Mouse (Mus musculus) retina, adult 2 months (tissue): ENCODE measurements around the gene Ppbp.

ENCODE experiments used
- DNase-seq: peaks from one replicate; pipeline ENCODE4 v3.0.0-alpha.2; 2012; ENCODE audit warnings: low read depth, low spot score

Ppbp gene

GRCm38 (mm10) chr5:90768218-90768617 lies at the start of gene Ppbp:
TSS of gene Ppbp (plus strand) at chr5:90768518.
- no peak for DNase-seq

DNA sequence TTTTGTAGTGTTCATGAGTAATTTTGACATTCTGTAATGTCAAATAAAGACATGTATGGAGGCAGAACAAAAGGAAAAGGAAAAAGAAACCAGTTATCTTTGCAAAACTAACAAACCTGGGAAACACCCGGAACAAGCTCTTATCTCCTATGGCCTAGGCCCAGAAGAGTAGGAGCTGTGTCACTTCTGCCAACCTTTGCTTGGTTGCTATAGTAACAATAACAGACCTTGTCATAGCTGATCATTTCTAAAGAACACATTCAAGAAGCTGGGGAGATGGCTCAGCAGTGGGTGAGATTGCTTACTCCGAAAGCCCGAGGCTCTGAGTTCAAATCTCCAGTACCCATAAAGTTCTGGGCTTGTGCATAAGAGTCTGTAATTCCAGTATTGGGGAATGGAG lies 45.7 kb upstream of the Ppbp start:
- no peak for DNase-seq

- no peak for DNase-seq
Observed at GRCm38 (mm10) chr5:90728254-90728653, 40.1 kb upstream of the Ppbp start.

DNA sequence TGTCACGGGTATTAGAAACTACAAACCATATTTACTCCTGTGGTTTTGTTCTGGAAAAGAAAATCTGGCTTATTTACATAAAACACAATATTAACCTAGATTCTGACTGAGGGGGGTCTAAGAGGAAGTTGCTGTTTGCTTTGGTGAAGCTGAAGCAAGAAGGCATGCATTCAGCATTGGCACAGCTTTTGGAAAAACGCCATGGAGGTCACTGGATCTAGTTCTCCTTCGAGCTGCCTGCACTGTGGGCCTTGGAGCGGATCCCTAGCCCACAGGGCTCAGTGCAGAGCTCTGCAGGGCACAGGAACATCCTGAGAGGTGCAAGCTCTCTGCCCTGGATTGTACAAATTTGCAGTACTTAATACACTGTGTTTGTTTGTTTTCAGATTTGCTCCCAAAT lies 36.8 kb upstream of the Ppbp start:
- DNase-seq = no peak

DNA sequence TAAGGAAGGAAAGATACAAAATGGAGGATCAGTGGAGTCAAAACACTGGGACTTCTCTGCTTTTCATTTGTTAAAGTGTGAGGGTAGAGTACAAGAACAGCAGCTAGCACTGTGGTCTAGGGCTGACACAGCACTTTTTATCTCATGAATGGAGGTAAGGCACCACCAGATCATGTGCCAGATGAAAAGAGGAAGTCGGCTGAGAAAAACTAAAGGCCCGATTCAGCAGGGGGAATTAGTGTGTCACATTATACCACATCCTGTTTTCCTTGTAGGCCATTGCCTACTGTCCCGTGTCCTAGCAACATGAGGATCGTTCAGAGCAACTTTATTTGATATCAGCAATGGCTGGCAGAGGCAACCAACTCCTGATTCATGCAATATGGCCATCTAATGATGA lies 26.3 kb upstream of the Ppbp start:
- no peak for DNase-seq

GRCm38 (mm10) chr5:90753934-90754333 lies 14.4 kb upstream of the Ppbp start:
- no peak for DNase-seq

GRCm38 (mm10) chr5:90758020-90758605 lies 10.2 kb upstream of the Ppbp start:
- DNase-seq = no peak

DNA sequence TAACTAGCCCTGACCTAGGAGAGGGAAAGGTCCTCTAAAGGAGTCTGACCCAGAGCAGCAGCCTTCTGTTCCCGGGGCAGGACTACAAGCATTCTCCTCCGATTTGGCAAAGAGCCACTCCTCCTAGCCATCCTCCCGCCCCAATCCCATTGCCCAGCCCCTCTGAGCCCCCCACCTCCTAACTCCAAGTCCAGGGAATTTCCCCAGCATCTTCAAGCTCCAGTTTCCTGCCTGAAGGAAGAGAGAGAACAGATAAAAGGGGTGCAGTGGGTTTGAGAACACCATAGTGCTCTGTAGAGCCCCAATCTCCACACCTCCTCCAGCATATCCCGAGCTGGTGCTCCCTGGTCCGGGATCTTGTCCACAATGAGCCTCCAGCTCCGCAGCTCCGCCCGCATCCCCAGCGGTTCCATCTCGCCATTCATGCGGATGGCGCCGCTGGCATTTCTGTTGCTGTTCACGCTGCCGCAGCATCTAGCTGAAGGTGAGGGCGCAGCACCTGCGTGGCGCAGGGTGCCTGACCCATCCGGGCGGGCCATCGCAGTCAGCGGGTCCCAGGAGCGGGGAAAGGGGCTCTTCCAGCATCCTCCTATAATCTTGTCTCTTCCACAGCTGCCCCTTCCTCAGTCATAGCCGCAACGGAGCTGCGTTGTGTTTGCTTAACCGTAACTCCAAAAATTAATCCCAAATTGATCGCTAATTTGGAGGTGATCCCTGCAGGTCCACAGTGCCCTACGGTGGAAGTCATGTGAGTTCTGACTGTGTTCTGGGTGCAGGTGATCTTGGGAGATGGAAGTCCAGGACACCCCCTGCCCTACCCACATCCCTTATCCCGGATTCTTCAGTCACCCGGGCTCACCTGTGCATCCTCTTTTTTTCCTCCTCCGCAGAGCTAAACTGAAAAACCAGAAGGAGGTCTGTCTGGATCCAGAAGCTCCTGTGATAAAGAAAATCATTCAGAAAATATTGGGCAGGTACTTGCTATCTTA lies 8.9 kb upstream of the Ppbp start, which contains the start of gene Cxcl5:
Gene Cxcl5 (plus strand): TSS at position 284 of the 989 bp plus-strand sequence.
- no peak for DNase-seq

DNA sequence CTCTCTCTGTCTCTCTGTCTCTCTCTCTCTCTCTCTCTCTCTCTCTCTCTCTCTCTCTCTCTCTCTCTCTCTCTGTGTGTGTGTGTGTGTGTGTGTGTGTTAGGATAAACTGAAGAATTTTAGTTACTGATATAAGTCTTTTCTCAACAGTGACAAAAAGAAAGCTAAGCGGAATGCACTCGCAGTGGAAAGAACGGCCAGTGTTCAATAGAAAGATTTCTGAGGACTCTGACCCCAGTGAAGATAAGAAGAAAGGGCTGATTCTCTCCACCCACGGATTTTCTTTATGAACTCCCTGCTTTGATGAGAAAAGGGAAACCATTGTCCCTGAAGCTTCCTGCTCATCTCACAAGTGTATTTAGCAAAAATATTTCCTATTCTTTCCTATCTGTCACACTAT lies 8.0 kb upstream of the Ppbp start:
- no peak for DNase-seq

DNA sequence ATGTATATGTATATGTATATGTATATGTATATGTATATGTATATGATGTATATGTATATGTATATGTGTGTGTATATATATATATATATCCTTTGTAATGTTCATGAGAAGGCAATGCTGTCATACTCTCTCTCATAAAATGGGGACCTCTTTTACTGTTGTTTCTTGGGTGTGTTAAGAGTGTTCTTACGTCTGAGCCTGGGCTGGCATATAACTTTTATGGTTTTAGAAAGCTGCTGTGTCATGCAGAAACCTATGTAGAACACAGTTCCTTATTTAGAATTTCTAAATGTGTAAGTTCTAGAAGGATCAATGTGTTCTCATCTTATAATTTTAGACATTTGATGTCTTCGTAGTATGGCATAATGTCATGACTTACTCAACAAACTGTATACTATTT lies 7.5 kb upstream of the Ppbp start:
- no peak for DNase-seq

- no peak for DNase-seq
Observed at GRCm38 (mm10) chr5:90761834-90762233, 6.5 kb upstream of the Ppbp start.

- DNase-seq = no peak
Observed at GRCm38 (mm10) chr5:90763912-90764665, 4.2 kb upstream of the Ppbp start.

DNA sequence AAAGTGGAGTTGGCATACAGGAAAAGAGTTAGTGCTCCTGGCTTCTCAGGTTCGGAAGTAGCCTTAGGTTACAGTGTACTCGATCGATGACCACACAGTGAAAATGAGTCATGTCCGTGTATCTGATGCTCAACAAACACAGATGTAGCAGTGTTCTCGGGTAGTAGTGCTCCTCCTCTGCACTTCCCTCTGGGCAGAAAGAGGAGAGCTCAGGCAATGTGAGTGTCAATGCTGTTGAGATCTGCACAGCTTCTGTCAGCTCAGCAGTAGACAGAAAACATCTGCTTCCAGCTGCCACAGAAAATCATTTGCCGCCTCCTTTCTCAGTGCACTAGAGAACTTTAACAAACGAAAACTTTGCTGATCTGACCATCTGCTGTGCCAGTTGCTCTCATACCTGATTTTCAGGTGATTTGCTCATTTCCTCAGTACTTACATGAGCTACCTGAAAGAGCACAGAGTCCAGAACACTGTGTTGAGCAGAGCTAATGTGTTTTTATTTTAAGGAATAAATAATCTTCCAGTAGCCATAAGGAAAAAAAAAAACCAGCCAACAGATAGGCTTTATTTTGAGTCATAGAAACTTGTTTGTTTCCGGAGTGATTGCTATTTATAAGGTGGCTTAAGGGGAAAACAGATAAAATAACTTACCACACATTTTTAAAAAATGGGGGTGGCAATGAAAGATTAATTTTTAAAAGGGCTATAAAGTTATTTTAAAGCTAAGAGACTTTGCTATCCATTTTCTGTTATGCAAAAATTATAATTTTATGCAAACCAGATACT lies 2.3 kb upstream of the Ppbp start:
- DNase-seq = no peak

DNA sequence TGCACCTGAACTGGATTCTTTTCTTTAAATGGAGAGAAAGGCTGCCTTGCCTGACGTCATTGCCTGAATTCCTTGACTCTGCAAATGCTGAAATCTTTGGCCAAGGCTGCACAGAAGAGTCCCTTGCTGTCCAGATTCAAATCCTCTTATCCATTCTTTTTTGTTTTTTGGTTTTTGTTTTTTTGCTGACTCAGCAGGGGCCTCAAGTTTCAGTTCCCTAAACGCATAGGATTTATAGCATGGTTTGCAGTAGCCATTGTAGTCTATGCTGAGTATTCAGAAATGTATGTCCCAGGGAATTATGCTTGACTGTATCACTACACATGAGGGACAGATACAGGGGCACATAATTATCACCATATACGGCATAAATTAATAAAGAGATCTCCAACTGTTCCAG lies 3.1 kb downstream of the Ppbp start:
- no peak for DNase-seq

- DNase-seq = no peak
Observed at GRCm38 (mm10) chr5:90771880-90772653, 3.7 kb downstream of the Ppbp start, which contains the start of gene Pf4. TSS of gene Pf4 (plus strand) at chr5:90772435.

GRCm38 (mm10) chr5:90775562-90775961 lies 7.2 kb downstream of the Ppbp start:
- DNase-seq = no peak

DNA sequence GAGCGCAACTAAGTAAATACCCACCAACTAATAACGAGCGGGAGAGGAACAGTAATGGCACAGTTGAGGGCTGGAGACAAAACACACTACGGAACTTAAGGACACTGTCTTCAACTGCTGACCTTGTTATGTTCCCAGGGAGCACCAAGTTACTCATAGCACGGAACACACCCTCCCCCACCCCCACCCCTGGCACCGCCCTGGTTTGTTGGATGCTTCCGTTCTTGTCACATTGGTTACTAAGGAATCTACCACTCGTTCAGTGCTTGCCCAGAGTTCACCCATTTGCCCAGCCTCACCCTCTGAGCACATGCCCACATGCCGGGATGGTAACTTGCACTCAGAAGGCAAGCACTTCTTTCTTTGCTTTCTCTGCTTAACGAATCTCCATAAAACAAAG lies 9.3 kb downstream of the Ppbp start:
- DNase-seq = no peak

- no peak for DNase-seq
Observed at GRCm38 (mm10) chr5:90778856-90779255, 10.5 kb downstream of the Ppbp start.

DNA sequence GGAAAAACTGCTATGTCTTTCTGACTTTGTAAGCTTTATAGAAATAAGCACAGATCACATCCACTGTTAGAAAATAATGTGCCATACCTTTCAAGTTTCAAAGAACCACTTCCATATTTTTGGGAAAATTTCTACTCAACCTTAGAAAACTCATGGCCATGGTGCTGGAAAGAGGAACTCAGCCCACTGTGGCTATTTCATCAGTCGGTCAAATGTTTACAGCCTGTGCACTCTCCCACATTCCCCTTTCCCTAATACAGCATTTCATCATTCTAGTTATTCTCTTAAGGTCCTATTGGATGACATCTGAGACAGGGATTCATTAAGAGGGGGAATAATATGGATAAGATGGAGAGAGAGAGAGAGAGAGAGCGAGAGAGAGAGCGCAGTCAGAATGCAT lies 15.4 kb downstream of the Ppbp start:
- DNase-seq = no peak
